Mouse (Mus musculus) thymus, adult 18-20 months (tissue): ENCODE measurements around the gene Mepce.
"Not testable (repeated sequence)": the region's sequence is repeated elsewhere in the genome, so short reads cannot be mapped to it uniquely, and the experiment has no call there.

Experiments used
- DNase-seq, 2 experiments: peaks; one replicate each; pipeline ENCODE4 v3.0.0; 2022; ENCODE audit warnings: mixed read lengths in 2 of 2

Gene Mepce

DNA sequence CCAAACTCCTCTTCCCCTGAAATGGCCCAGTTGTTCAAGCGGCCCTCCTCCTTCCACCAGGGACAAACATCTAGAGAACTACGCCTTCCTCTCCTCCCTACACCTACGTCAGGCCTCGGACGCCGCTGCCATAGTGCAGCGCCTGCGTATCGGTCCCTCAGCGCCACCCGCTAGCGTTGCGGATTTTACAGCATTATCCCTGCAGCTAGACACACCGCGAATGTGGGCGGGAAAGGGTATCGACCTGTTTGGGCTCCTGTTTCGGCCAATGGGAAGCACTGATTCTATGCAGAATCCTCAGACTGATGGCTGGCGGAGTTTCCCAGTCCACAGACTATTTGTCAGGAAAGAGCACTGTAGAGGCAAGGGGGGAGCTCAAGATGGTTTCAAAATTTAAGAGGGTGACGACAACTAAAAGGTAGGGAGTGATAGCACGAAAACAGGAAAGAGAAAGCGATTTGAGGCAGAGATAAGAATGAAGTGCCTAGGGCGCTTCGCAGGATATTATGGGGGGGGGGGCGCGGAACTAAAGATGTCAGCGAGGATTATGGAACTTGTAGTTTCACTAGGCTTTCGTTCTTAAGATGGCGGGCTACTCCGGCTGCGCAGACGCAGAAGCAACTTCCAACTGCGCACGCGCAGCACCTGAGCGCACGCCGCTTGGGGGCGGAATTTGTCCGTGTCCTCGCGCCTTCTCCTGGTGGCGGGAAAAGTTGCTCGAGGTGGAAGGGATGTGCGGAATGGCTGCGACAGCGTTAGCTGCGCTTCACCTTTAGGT is at the start of gene Mepce, which contains the start of gene Zcwpw1:
TSS of gene Mepce (minus strand) at position 505 of the 778 bp plus-strand sequence.
TSS of gene Zcwpw1 (plus strand) at position 648 of the 778 bp plus-strand sequence.
- peak; percentile 92 to 93 for DNase-seq

DNA sequence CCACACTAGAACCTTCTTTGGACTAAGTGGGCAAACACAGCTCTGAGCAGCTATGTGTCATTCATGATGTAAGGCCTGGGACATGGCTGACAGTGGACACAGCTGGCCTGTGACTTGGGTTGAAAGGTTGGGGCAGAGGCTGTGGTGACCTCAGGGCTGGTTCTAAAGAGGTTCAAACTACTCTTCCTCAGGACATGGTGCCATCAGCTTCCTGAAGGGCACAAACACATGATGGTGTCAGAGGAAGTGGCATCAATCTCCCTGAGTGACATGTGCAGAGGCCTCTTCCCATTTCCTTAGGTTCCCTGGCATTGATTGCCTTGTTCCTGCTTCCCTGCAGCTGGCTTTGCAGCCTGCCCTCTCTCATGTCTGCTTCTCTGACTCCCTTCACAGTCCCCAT is 49.7 kb upstream of the Mepce start:
- DNase-seq, result not testable (repeated sequence)

DNA sequence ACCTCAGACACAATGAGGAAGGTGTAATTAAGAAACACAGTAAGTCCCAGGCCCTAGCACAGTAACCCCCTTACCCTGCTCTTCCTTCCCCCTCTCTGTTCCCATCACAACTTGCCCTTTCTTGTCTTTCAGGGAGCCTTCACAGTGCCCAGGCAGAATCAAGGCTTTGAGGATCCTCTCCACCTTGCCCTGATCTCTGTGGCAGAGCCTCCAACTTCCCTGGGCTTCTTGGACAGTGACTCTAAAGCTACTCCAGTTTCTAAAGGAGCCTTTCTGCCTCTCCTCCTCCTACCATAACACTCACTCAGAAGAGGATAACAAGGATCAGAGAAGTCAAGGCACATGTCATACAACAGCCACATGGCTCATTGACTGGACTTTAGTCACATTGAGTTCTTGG is 49.2 kb upstream of the Mepce start:
- no peak for DNase-seq

DNA sequence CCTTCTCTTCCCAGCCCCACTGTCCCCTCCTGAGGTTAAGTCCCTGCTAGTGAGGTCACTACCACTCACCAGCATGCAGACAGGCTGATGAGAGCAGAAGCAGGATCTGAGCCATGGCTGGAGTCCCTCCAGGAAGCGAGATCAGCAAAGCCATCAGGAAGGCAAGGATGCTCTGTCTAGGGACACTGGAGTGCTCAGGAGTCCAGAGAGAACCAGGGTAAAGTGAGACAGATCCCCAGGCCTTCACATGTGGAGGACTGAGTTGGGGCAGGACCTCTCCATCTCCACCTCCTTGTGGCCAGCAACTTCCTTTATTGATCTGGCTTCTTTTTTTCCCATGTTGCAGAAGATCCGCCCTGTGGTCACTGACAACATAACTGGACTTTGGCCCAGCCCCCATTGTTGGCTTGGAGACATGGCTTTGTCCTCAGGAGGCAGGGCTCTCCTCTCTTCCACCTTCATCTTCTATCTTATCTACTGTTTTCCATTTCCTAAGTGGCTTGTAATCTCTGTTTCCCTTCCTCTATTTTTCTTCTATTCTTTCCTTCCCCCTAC is 48.6 kb upstream of the Mepce start, which contains the start of gene Pilra:
TSS of gene Pilra (minus strand) at position 316 of the 555 bp plus-strand sequence.
- DNase-seq, result not testable (repeated sequence)

DNA sequence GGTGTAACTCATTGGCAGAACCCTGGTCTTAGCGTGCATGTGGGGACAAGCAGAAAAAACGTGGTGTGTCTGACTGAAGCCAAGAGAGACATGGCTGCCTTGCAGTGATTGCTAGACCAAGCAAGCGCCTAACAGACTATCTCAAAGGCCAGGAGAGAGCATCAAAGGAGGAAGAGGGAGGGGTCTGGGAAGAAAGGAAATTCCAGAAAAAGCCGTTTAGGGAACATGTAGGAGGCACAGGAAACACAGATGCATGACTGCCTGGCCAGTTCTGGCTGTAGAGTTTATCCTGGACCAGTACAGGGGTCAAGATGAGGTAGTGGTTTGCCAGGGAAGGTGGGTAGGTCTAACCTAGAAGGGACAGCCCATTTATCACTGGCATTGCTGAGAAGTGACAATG is 46.0 kb upstream of the Mepce start:
- DNase-seq, result no peak

DNA sequence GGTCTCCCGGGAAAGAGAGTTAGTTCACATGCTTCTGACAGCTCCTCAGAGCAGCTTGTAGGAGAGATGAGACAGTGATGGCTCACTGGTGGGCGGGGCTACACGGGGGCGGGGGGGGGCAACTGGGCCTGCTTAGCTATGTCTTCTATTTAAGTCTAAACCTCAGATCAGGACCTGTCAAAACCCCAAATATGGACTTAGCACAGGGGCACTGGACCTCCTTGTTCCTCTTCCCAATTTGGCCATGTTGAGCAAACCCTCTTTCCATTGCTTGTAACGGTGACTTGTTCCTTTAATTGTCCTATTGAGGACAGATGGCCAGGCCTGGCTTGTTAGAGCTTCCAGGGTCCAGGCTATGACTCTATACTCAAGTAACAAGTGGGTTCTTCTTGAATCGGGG is 44.1 kb upstream of the Mepce start:
- DNase-seq, result no peak

DNA sequence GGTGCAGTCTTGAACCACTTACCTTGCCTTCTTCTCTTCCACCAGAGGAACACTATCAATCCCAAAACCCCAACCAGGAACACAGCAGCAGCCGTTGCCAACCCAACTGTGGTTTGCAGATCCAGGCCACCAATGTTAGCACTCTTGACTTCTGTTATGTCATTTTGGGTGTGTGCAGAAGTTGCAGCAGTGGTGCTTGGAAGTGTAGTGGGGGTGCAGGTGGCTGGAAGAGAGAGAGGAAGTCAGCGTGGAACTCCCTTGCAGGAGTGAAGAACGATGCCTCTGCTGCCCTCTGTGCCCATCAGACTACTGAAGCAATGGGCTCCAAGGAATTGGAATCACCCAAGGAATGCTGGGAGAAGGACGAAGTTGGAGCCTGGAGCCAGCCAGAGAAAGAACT is 43.7 kb upstream of the Mepce start:
- no peak for DNase-seq

DNA sequence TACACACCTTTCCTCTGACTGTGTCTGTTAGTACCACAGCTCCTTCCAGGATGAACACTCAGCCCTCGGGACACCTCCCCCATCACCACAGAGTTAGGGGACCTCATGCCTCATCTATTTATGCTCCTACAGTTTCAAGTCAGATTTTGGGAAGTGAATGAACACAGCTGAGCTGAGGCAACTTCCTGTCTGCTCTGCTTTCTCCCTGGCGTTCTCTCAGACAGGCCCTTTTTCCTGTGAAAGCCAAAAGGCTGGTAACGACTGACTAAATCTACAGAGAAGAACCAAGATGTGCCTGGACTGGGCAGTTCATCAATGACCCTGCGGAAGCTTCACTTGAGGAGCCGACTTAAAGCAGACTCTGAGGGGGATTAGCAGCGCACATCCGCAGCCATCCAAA is 42.8 kb upstream of the Mepce start:
- DNase-seq, result no peak

DNA sequence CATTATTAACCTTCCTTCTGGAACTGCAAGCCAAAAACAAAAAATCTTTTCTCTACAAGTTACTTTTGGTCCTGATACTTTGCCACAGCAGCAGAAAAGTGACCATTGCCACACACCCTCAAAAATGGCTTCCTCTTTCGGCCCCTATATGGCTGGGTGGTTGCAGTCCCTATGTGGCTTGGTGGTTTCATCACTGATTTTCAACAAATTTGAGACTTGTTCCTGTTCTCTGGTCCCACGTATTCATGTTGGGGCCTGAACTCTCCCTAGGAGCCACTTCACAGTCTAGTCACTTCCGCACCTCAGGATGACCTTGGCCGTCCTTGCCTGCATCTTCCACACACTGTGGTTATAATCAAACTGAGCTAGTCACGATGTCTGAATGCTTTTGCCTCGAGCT is 41.2 kb upstream of the Mepce start:
- no peak for DNase-seq

DNA sequence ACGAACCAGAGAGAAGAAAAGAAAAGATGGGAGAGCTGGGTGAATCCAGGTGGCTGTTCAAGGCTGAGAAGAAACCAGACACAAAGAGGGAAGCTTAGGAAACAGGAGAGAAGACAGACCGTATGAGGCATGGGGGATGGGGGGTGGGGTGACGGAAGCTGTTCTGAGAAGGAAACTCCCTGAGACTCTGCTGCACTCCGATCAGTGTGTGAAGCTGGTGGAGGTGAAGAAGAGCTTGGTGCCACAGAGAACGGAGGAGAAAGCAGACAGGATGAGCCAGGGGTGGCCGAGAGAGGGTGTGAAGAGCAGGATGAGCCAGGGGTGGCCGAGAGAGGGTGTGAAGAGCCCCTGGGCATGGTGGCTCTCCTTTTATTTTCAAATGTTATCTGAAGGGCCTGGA is 39.0 kb upstream of the Mepce start:
- DNase-seq, result no peak

DNA sequence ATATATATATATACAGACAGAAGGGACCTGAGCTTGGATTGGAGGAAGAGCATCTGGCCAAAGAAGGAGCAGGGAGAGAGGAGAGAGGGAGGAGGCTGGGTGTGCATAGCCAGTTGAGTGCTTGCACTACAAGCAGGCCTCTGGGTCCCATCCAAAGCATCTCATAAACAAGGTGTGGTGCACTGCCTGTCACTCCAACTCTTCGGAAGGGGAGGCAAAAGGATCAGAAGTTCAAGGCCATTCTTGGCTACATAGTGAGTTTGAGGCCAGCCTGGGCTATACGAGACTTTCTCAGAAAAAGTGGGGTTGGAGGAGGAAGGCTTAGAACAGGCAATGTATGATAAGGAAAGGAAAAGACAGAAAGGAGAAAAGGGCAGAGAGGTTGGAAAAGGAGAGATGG is 38.5 kb upstream of the Mepce start:
- DNase-seq, result no peak

DNA sequence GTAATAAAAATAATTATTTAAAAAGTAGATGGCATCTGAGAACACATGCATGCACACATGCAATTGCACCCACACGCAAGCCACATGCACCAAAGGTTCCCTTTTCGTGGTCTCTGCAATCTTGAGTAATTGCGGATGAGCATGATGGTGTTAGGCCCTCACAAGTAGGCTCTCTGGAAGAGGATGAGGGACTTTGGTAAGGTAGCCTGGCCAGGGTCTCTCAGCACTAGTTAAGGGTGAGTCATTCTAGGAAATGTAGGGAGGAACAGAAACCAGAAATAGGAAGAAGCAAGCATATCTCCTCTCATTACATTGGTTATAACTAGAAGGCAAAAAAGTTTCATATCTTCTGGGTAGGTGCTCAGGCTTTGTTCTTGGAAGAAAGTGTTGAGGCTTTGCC is 37.6 kb upstream of the Mepce start:
- DNase-seq, result no peak

DNA sequence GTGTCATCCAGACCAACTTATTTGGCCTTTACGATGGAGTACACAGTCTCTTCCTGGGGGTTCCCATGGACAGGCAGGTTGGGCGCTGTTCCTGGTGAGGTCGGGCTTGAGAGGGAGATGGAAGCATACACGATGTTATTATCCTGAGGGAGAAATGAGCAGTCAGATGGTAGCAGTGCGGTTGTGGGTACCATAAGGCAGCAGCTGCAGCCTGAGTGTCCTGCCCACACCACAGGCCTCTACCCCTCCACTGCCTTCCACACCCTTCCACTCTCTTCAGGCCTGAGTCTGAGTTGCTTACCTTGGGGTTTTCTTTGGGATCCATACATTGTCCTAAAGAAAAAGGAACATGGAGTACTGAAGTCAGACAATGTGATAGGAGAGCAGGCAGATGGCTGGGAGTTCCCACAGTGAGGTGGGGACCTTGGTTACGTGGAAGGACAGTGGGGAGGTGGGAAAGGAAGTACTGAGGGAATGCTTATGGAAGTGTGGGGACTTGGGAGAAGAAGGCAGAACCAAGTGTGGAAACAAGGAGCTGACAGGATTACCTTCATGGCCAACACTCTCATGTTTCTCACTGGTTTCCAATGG is 36.1 kb upstream of the Mepce start:
- no peak for DNase-seq

DNA sequence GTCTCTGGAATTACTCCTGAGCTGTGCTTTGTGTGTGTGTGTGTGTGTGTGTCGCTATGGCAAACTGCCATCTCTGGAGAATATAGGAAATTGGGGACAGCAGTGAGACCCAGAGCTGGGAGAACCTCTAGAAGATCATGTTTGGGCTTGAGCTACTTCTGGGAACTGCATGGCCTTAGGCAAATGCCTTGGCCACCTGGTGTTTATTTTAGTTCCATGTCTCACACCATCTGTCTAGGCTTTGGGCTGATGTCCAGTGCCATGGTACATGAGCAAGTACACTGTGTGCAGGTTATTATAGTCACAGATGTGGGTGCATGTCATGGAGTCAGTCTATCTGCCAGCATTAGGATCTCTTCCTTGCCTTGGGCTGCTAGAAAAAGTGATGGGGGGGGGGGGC is 35.1 kb upstream of the Mepce start:
- no peak for DNase-seq

DNA sequence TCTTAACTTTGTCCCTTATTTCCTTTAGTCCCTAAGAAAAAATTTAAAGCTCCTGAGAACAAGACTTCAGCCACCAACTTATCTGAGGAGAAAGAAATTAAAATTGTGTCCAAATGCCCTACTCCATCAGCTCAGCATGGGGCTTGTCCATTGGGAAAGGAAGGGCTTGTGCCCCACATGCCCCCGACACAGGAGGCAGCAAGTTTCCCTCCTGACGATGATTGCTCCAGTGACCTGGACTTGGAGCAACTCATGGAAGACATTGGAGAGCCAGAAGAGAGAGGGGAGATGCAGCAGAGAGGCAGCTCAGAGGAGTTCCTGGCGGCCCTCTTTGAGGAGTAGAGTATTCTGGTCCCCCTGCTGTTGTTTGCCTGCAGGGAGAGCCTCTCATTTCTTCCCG is 34.7 kb upstream of the Mepce start:
- DNase-seq, result no peak

DNA sequence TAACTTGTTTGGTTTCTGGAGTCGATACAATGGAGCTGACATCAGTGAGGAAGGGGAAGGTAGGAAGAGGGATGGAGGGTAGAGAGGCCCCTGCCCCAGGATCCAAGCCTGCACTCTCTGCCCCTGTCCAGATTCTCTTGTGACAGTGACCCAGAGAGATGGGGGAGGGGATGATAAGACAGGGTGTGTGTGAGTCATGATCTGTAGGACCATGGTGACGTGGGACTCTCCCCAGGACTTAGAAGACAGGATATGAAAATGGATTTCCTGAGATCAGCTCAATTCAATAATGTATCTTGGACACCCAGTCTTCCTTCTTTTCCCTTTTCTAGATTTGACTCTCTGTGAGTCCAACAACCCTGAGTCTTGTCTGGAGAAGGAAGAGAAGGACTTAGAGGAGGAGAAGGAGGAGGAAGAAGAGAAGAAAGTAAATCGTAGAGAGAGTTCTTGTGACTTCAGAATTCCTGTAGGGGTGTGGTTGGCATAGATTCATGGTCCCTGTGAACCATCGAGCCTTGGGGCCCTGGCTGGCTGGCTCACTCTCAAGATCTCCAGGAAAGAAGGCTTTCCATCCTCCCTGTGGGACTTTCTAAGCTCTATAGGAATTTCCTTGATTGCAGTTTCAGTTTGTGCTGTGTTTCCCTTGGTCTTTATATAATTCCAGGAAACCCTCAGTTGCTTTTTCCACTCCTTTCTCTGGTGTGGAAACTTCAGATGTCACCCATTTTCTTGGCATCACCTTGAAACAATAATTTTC is 30.2 kb upstream of the Mepce start:
- DNase-seq, result no peak

DNA sequence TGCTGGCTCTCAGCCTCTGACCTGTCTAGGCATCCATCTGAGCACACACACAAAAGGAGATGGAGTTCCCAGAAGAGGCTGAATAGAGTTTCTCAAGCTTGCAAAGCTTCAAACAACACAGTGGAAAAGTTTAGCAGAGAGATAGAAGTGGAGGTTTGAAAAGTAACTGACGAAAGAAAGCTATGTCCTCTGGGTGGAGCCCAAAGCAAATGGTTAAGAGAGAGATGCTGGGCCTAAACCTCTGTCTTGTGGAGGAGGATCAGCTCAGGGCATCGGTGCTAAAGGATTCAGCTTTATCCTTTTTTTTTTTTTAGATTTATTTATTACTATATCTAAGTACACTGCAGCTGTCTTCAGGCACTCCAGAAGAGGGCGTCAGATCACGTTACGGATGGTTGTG is 20.9 kb upstream of the Mepce start:
- DNase-seq, result no peak

DNA sequence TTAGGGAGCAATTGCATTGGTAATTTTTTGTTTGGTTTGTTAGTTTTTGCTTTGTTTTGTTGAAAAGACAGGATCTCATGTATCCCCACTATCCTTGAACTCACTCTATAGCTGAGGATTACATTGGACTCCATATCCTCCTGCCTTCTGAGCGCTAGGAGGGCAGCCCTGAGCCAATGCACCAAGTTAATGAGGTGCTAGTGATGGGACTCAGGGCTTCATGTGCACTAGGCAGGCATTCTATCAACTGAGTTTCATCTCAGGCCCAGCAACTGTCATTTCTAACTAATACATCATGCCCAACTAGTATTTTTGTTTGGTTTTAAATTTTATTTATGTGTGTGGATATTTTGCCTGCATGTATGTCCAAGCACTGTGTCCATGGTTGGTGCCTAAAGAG is 18.7 kb upstream of the Mepce start:
- no peak for DNase-seq

DNA sequence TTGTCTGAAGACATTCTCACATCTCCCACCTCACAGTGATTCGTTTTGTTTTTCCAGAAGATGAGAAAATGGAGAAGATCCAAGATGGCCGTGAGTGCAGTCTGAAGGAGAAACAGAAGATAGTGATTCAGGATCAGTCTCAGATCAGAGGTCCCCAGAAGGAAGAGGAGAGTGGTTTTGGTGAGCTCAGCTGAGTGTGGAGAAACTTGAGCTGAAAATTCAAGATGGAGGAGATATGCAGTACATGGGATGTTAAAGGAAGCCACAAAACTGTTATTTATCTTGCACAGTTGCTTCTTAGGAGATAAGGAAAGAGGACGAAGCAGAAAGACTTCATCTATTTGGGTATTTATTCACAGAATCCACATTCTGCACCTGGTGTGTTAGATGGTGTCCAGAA is 13.5 kb upstream of the Mepce start:
- DNase-seq, result no peak

DNA sequence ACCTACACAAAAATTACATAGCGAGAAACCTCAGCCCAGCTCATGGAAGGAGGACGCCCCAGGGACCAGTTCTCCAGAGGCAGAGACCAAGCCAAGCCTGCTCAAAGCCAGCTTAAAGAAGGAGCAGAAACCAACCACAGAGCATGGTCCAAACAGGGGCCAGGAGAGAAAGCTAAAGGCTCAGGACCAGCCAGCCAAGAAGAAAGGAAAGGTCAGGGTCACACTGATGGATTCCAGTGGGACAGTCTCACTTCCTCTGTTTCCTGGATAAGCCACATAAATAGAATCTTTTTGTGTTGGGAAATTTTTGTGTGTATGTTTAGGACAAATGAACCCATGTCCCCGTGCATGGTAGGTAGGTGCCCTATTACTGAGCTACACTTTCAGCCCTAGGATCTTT is 9.2 kb upstream of the Mepce start:
- DNase-seq, result no peak

DNA sequence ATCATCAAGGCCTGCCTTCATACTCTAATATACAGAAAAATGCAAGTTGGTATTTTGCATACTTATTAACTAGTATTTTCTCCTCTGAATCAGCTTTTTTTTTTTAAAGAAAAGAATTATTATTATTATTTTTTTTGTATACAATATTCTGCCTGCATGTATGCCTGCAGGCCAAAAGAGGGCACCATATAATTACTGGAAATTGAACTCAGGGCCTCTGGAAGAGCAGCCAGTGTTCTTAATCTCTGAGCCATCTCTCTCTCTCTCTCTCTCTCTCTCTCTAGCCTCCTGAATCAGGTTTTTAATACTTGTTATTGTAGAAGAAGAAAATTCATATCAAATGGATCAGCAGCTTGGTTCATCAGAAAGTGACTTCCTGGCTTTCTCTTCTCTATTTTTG is 4.1 kb upstream of the Mepce start:
- DNase-seq, result no peak

DNA sequence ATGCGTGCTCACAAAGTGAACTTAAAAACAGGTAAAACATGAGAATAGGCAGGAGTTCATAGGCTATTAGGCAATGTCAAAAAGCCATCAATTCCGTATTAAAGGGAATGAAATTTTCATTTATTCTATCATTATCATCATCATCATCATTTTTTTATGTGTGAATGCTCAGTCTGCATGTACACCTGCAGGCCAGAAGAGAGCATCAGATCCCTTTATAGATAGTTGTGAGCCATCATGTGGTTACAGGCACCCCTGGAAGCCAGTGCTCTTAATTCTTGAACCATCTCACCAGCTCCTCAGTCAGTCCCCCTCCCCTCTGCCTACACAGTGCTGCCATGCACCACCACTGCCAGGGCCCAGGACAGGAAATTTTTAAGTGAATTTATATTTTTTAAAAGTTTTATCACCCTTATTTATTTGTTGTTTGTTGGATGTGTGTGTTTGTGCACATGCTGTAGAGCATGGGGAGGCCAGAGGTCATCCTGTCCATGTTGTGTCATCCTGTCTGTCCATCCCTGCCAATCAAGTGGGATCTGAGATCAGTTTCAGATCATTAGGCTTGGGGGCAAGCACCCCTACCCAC is 1.6 kb upstream of the Mepce start:
- no peak for DNase-seq

DNA sequence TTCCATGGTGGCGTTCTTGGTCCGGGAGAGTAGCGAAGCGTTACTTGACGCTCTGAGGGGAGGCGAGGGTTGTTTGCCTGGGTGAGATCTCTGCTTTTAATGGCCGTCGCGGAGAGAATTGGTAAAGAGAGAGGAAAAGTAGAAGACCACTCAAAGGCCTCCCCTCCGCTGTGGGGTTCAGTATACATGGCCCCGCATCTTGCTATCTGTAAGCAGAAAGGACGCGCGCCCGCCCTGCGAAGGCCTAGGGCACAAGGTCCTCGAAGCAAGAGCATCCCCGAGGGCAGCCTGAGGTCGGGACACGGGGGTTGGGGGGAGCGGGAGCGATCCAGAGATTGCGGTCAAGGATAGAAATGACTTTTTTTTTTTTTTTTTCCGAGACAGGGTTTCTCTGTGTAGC is 716 bp upstream of the Mepce start:
- DNase-seq, result peak in 1 of 2 experiments; percentile 47
